Mouse (Mus musculus) ES-Bruce4 (cell line): Measurements from ENCODE around the gene Rwdd2a.

Experiments
- CTCF ChIP-seq: IDR thresholded peaks from one replicate; pipeline ENCODE4 v1.8.1; 2011; ENCODE audit warnings: low read depth, low read length
- EP300 ChIP-seq: IDR thresholded peaks from 2 replicates; pipeline ENCODE4 v1.6.1; 2011; ENCODE audit warnings: low read depth, low read length; ENCODE audit not compliant: insufficient read depth
- POLR2A ChIP-seq: IDR thresholded peaks from one replicate; pipeline ENCODE4 v1.8.1; 2011; ENCODE audit warnings: low read length; ENCODE audit not compliant: insufficient read depth

- TF ChIP-seq POLR2A (no peak), CTCF (peak; percentile 91), EP300 (no peak)
These were observed 11.9 kb downstream of the Rwdd2a start for GRCm38 (mm10) chr9:86583740-86584139.
